Mouse (Mus musculus) embryonic stem cell, embryonic (primary cell): Measurements from ENCODE around the gene Tmem116.

Experiments used
- CTCF ChIA-PET, 4 experiments: fragments of 300-600 bp in 2 of 4; fragments of 350-600 bp in 2 of 4; sonication (Branson Sonifier 250); formaldehyde crosslinking; loops; one replicate each; lab custom pipeline; 2022; ENCODE audit warnings: inconsistent platforms in 2 of 4; lab: Charles Lee
- POLR2A ChIA-PET, 4 experiments: fragments of 300-600 bp in 2 of 4; fragments of 350-600 bp in 2 of 4; sonication (Branson Sonifier 250); formaldehyde crosslinking; loops; one replicate each; lab custom pipeline; 2022; ENCODE audit warnings: antibody characterized with exemption in 4 of 4, inconsistent platforms in 1 of 4; lab: Charles Lee

Gene Tmem116

GRCm38 (mm10) chr5:121543370-121543769, 91.7 kb downstream of the Tmem116 start:
- ChIA-PET POLR2A (interaction anchor here in 3 of 4 experiments (0.6 to 1.6 kb wide), 6 partner anchors 8 to 593 kb away, joined by 3 to 7 read pairs (median 4); no protein-coding TSS in a partner anchor), CTCF (interaction anchor here in 2 of 4 experiments (0.7 to 1.6 kb wide), 3 partner anchors 9 to 41 kb away, joined by 4 to 6 read pairs (median 4); no protein-coding TSS in a partner anchor)

DNA sequence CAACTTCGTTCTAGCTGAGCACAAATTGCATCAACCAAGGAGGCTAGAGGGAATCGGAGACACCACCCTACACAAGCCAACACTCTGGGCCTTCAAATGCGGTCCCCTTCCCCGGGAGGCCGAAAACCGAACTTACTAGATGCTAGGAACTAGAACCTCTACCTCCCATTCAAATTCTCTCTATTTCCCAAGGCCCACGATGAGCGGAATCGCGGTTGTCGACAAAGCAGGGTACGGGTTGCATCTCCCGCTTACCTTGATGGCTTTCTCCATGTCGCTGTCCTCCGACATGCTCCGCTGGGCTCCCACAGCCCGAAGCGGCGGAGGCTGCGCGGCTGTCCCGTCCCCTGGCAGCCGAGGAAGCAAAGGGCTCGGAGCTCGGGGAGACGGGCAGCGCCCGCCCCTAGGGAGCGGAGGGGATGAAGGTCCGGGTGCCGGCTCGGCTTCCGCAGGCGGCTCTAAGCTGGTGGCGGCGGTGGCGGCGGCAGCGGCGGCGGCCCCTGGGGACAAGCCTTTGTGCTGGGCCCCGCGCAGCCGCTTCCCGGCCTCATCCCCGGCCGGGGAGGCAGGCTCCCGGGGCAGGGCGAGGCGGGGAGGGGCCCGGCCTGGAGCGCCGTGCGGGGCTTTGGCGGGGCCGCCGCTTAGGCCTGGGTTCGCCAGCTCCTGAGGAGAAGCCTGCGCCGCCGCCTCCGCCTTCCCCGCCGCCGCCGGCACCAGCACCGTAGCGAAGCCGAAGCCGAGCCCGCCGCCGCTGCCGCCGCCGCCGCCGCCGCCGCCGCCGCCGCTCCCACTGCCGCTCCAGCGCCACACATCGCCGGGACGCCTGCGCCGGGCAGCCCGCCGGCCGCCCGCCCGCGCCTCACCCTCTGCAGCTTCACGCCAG, 93.5 kb downstream of the Tmem116 start, which contains the start of the genes Adam1a and Gm42878:
TSS of gene Adam1a (minus strand) at position 573 of the 883 bp plus-strand sequence.
TSS of gene Gm42878 (minus strand) at position 573 of the 883 bp plus-strand sequence.
- CTCF ChIA-PET, result interaction anchor here in 1 of 4 experiments (1.5 to 1.8 kb wide), 2 partner anchors 11 to 19 kb away, joined by 5 to 9 read pairs; no protein-coding TSS in a partner anchor
- POLR2A ChIA-PET, result interaction anchor here (0.6 to 3.0 kb wide), 15 partner anchors 9 to 598 kb away, joined by 3 to 13 read pairs (median 3); partner anchors contain the start of gene Naa25 (in 1 of the 4)

- CTCF ChIA-PET, result interaction anchor here in 1 of 4 experiments (1.5 to 1.8 kb wide), 3 partner anchors 12 to 20 kb away, joined by 4 to 9 read pairs (median 5); no protein-coding TSS in a partner anchor
- POLR2A ChIA-PET, result interaction anchor here (0.5 to 3.0 kb wide), 30 partner anchors 8 to 764 kb away, joined by 3 to 13 read pairs (median 4); partner anchors contain the start of genes Naa25 (in 2 of the 4) and Erp29 (in 1 of the 4)
Observed at GRCm38 (mm10) chr5:121545793-121546529, 94.3 kb downstream of the Tmem116 start, which contains the start of gene Mapkapk5. Mapkapk5 (minus strand) TSS chr5:121545905.

DNA sequence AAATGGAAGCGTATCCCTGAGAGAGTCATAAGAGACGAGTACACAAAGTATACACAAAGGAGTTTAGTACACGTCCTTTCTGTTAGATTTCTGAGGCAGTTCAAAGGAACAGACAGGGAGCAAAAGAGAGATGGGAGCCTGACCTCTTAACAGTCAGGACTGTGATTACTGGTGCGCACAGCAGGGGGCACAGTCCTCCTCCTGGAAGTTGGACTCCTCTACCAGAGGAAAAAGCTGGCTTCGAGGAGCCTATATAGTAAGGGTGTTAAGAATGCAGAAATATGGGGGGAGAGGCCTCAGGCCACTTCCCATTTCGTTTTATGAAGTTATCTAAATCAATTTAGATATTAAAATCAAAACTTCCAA, 94.8 kb downstream of the Tmem116 start:
- ChIA-PET POLR2A (interaction anchor here (0.5 to 3.0 kb wide), 29 partner anchors 9 to 763 kb away, joined by 3 to 13 read pairs (median 4); partner anchors contain the start of genes Erp29 (in 1 of the 4) and Naa25 (in 1 of the 4)), CTCF (interaction anchor here (0.6 to 1.8 kb wide), 12 partner anchors 13 to 1593 kb away, joined by 3 to 11 read pairs (median 4); partner anchors contain the start of gene Rasal1 (in 1 of the 4))

- ChIA-PET CTCF (interaction anchor here (0.5 to 1.8 kb wide), 13 partner anchors 14 to 1592 kb away, joined by 3 to 11 read pairs (median 4); partner anchors contain the start of gene Rasal1 (in 1 of the 4)), POLR2A (interaction anchor here in 3 of 4 experiments (0.6 to 3.0 kb wide), 22 partner anchors 8 to 343 kb away, joined by 3 to 13 read pairs (median 4); partner anchors contain the start of genes Erp29 (in 1 of the 3), Naa25 (in 1 of the 3) and Rpl6 (in 1 of the 3))
Observed at GRCm38 (mm10) chr5:121547084-121547483, 95.4 kb downstream of the Tmem116 start.

DNA sequence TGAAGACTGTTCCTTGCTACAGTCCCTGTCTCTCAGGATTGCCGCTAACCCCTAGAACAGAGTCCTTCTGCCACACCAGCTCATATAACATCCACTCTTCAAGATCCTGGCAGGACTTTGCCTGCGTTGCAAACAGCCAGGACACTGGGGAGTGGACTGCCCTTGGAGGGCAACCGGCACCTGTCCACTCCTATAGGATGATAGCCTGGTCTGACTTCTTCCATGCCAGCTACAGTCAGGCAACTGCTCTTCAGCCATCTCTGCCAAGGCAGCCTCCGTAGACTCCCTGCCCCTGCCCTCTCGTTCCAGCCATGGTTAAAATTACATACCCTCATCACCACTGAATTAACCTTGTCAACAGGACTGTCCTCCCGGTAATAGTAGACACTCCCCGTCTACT, 97.5 kb downstream of the Tmem116 start:
- ChIA-PET POLR2A (interaction anchor here in 1 of 4 experiments (1.1 kb wide), 1 partner anchor 15 kb away, joined by 3 read pairs; no protein-coding TSS in a partner anchor), CTCF (no interaction called here)

GRCm38 (mm10) chr5:121562436-121562835, 110.7 kb downstream of the Tmem116 start:
- ChIA-PET POLR2A (interaction anchor here in 1 of 4 experiments (1.1 to 1.8 kb wide), 4 partner anchors 11 to 36 kb away, joined by 3 to 7 read pairs (median 4); partner anchors contain the start of genes Adam1a, Gm42878 and Mapkapk5), CTCF (interaction anchor here in 3 of 4 experiments (0.6 to 3.4 kb wide), 5 partner anchors 13 to 1020 kb away, joined by 3 to 18 read pairs (median 4); no protein-coding TSS in a partner anchor)

GRCm38 (mm10) chr5:121564468-121564895, 112.8 kb downstream of the Tmem116 start:
- ChIA-PET CTCF (interaction anchor here (0.7 to 3.4 kb wide), 20 partner anchors 9 to 516 kb away, joined by 3 to 18 read pairs (median 4); partner anchors contain the start of gene Acad12 (in 1 of the 4)), POLR2A (interaction anchor here in 3 of 4 experiments (0.6 to 2.4 kb wide), 20 partner anchors 9 to 614 kb away, joined by 3 to 9 read pairs (median 3); partner anchors contain the start of genes Aldh2 (in 1 of the 3) and Naa25 (in 1 of the 3))

- ChIA-PET POLR2A (interaction anchor here in 3 of 4 experiments (0.5 to 2.4 kb wide), 12 partner anchors 10 to 964 kb away, joined by 3 to 9 read pairs (median 4); partner anchors contain the start of gene Aldh2 (in 1 of the 3)), CTCF (interaction anchor here in 3 of 4 experiments (0.5 to 1.8 kb wide), 6 partner anchors 20 to 466 kb away, joined by 3 to 8 read pairs (median 4); no protein-coding TSS in a partner anchor)
Observed at GRCm38 (mm10) chr5:121566035-121566681, 114.5 kb downstream of the Tmem116 start.

DNA sequence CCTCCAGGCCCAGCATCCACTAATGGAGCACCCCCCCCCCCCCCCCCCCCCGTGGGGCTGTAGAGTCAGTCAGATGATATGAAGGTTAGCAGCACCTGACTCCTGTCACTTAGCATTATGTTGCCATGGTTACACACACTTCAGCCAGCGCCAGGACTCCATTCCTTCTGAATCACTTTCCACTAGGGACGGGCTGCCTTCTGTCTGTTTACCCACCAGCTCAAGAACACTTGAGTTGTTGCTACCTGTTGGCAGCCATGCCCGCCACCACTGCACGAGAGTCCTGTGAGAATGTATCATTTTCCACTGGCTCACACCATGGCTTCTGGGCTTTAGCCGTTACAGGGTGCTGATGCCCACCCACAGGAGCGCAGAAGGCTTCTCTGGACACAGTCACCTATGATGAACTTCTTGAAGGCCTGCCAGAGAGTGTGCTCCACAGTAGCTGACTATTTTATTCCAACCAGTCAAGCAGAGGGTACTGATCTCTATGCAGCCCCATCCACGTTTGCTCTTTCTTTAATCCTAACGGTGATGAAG, 118.3 kb downstream of the Tmem116 start:
- ChIA-PET CTCF (no interaction called here), POLR2A (interaction anchor here in 3 of 4 experiments (0.6 to 1.3 kb wide), 4 partner anchors 20 to 891 kb away, joined by 3 to 4 read pairs (median 3); partner anchors contain the start of gene Aldh2 (in 1 of the 3))

DNA sequence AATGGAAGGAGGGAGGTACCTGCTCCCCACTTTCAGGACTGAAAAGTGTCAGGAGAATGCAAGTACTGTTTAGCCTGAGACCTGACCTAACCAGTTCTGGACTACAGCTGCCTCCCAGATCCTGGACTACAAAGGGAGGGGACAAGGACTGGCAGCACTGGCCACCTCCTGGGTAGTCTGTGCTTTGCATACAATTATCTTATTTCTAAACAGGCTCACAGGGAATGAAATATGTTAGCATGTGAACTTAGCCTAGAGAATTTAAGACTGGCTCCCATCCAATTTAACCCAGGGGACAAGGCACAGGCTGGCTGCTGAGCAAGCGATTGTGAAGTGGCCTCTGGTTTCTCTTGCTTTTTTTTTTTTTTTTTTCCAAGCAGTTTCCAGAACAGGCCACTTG, 119.1 kb downstream of the Tmem116 start:
- ChIA-PET POLR2A (interaction anchor here in 2 of 4 experiments (1.2 to 1.3 kb wide), 2 partner anchors 19 to 265 kb away, joined by 3 to 5 read pairs; no protein-coding TSS in a partner anchor), CTCF (interaction anchor here in 2 of 4 experiments (0.6 kb wide), 2 partner anchors 16 to 93 kb away, joined by 3 read pairs; no protein-coding TSS in a partner anchor)
